Mouse (Mus musculus) liver, postnatal 0 days (tissue): Measurements from ENCODE around the gene Gdf15. TPM values are rescaled to one million over a fixed set of nuclear protein-coding genes. Genes with fewer than 3 reads are reported as not detected.

Experiments
- ATAC-seq: fragments of 200-750 bp; cut with Nextera tagmentation; 2 replicates; pipeline ENCODE4 v1.8.0; 2017; ENCODE audit warnings: mild to moderate bottlenecking, moderate library complexity
- DNase-seq: peaks from one replicate; pipeline ENCODE4 v3.0.0-alpha.2; 2016
- H3K27ac ChIP-seq: fragments of 300-500 bp; sonication (generic); 2 replicates; pipeline ENCODE4 v1.5.1; 2014; ENCODE audit warnings: antibody characterized with exemption, moderate library complexity, mild to moderate bottlenecking, low read depth
- H3K27me3 ChIP-seq: fragments of 300-500 bp; sonication (generic); 2 replicates; pipeline ENCODE4 v1.6.1; 2014; ENCODE audit warnings: low read length, control low read depth, mixed read lengths; ENCODE audit not compliant: insufficient read depth
- H3K36me3 ChIP-seq: fragments of 300-500 bp; sonication (generic); replicated peaks from 2 replicates; pipeline ENCODE4 v1.6.1; 2014; ENCODE audit warnings: mild to moderate bottlenecking, control low read depth, low read length, moderate library complexity, mixed read lengths; ENCODE audit not compliant: insufficient read depth
- H3K4me1 ChIP-seq: fragments of 300-500 bp; sonication (generic); 2 replicates; pipeline ENCODE4 v1.6.1; 2014; ENCODE audit warnings: antibody characterized with exemption, mild to moderate bottlenecking, control low read depth; ENCODE audit not compliant: insufficient read depth
- H3K4me2 ChIP-seq: fragments of 300-500 bp; sonication (generic); 2 replicates; pipeline ENCODE4 v1.6.1; 2014; ENCODE audit warnings: low read depth, mild to moderate bottlenecking, low read length, moderate library complexity, mixed read lengths
- H3K4me3 ChIP-seq: fragments of 300-500 bp; sonication (generic); 2 replicates; pipeline ENCODE4 v1.5.1; 2014; ENCODE audit warnings: low read depth, low read length
- H3K9ac ChIP-seq: fragments of 300-500 bp; sonication (generic); replicated peaks from 2 replicates; pipeline ENCODE4 v1.6.1; 2014; ENCODE audit warnings: mild to moderate bottlenecking, moderate library complexity
- H3K9me3 ChIP-seq: fragments of 300-500 bp; sonication (generic); 2 replicates; pipeline ENCODE4 v1.6.1; 2016; ENCODE audit warnings: mild to moderate bottlenecking, control low read depth, low read length, mixed read lengths
- CTCF ChIP-seq: sonication (generic); IDR thresholded peaks from 2 replicates; pipeline ENCODE4 v1.5.1; 2016; ENCODE audit warnings: antibody characterized with exemption, low read depth
- EP300 ChIP-seq: IDR thresholded peaks from 2 replicates; pipeline ENCODE4 v1.6.1; 2016; ENCODE audit warnings: antibody characterized with exemption, low read depth, mild to moderate bottlenecking
- WGBS: fragments of 180-500 bp; shearing (Covaris S2); extraction: QIAGEN DNeasy Blood & Tissue Kit; methylation state at CpG from one replicate; pipeline ENCODE4 v1.1.7; 2014; ENCODE audit not compliant: insufficient replicate concordance; 5-methylcytosine and 5-hydroxymethylcytosine counted together
- polyA plus RNA-seq: library from polyadenylated mRNA; unstranded; fragments of >200 nt; fragmentation: Nextera tagmentation; extraction: Ambion mirVana; gene quantifications from 2 replicates; pipeline ENCODE4 v1.2.1, GENCODE M21; 2015

Gdf15 gene
- polyA plus RNA-seq, 1 experiment from 2014 or later, result 2.1 TPM

- WGBS, result 31% methylated on average over 2 of the region's 2 CpGs
- Histone ChIP-seq H3K36me3 (peaks cover 40% of the 10 kb centered on the region), H3K4me3 (no peak overlapping the region), H3K4me1 (peaks cover 32% of the 10 kb centered on the region), H3K27me3 (no peaks in the 10 kb centered on the region), H3K9me3 (no peaks in the 10 kb centered on the region), H3K27ac (no peak overlapping the region), H3K9ac (no peak overlapping the region), H3K4me2 (no peak overlapping the region)
- TF ChIP-seq EP300 (no peak), CTCF (peak; percentile 94)
- ATAC-seq (peak; percentile 44), DNase-seq (peak; percentile 81)
These were observed 21.0 kb upstream of the Gdf15 start for GRCm38 (mm10) chr8:70653226-70653625.

GRCm38 (mm10) chr8:70650351-70650750 lies 18.1 kb upstream of the Gdf15 start:
- ATAC-seq, result no peak
- TF ChIP-seq CTCF, result no peak
- no peak for TF ChIP-seq EP300
- 95% methylated on average over 17 of the region's 17 CpGs for WGBS
- Histone ChIP-seq H3K4me3 (no peak overlapping the region), H3K9me3 (no peaks in the 10 kb centered on the region), H3K36me3 (peaks cover 33% of the 10 kb centered on the region), H3K4me1 (peaks cover 50% of the 10 kb centered on the region), H3K27me3 (no peaks in the 10 kb centered on the region), H3K4me2 (no peak overlapping the region), H3K27ac (no peak overlapping the region), H3K9ac (peak overlapping the region; percentile 30; the same call in 1 of the 2 replicates)
- DNase-seq, result no peak

GRCm38 (mm10) chr8:70649324-70649723 lies 17.1 kb upstream of the Gdf15 start:
- Histone ChIP-seq H3K27me3 (no peaks in the 10 kb centered on the region), H3K27ac (peak overlapping the region; percentile 75), H3K4me3 (no peak overlapping the region), H3K36me3 (peaks cover 28% of the 10 kb centered on the region), H3K4me2 (no peak overlapping the region), H3K9ac (peak overlapping the region; percentile 30; the same call in 1 of the 2 replicates), H3K4me1 (peaks cover 50% of the 10 kb centered on the region), H3K9me3 (no peaks in the 10 kb centered on the region)
- WGBS, result 51% methylated on average over 4 of the region's 4 CpGs
- ATAC-seq, result peak; percentile 51
- peak; percentile 82 for DNase-seq
- TF ChIP-seq CTCF (no peak), EP300 (0 out of 2 replicates have a peak, but pooled peaks have one; percentile 47)

DNA sequence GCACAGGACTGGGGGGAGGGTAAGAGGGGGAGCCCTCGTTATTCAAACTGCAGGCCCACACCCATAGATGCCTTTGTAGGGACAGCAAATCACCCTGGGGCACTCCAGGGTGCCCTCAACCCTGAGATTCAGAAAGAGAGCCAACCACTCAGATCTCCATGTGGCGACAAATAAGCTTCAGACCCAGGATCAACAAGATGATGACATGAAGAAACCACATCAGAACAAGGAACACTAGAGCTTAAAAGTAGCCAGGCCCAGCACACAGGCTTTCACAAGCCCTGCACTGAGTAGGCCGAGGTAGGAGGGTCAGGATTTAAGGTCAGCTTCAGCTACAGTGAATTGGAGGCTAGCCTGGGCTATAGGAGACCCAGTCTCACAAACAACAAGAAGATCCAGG lies 16.7 kb upstream of the Gdf15 start:
- Histone ChIP-seq H3K9me3 (no peaks in the 10 kb centered on the region), H3K36me3 (peaks cover 25% of the 10 kb centered on the region), H3K4me1 (peaks cover 48% of the 10 kb centered on the region), H3K27me3 (no peaks in the 10 kb centered on the region), H3K27ac (peak overlapping the region; percentile 75), H3K4me2 (no peak overlapping the region), H3K4me3 (no peak overlapping the region), H3K9ac (no peak overlapping the region)
- no peak for TF ChIP-seq EP300
- TF ChIP-seq CTCF, result no peak
- WGBS, result 57% methylated on average over 3 of the region's 3 CpGs
- DNase-seq (no peak), ATAC-seq (no peak)

DNA sequence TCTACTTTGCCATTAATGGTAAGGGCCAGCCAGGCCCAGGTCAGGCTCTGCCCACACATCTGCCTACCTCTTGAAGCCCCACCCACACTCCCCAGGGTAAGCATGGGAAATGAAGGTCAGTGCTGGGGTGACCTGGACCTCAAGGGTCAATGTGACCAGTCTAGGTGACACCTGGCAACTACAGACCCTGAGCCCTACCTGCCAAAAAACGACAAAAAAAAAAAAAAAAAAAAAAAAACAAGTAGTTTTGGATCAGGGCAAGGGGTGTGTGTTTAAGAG lies 15.8 kb upstream of the Gdf15 start:
- TF ChIP-seq CTCF, result no peak
- TF ChIP-seq EP300, result no peak
- Histone ChIP-seq H3K4me2 (no peak overlapping the region), H3K9me3 (no peaks in the 10 kb centered on the region), H3K4me3 (no peak overlapping the region), H3K27me3 (no peaks in the 10 kb centered on the region), H3K4me1 (peaks cover 44% of the 10 kb centered on the region), H3K9ac (no peak overlapping the region), H3K27ac (peak overlapping the region; percentile 75), H3K36me3 (peaks cover 25% of the 10 kb centered on the region)
- DNase-seq, result no peak
- 20% methylated on average over 1 of the region's 1 CpGs for WGBS
- ATAC-seq, result peak; percentile 59

DNA sequence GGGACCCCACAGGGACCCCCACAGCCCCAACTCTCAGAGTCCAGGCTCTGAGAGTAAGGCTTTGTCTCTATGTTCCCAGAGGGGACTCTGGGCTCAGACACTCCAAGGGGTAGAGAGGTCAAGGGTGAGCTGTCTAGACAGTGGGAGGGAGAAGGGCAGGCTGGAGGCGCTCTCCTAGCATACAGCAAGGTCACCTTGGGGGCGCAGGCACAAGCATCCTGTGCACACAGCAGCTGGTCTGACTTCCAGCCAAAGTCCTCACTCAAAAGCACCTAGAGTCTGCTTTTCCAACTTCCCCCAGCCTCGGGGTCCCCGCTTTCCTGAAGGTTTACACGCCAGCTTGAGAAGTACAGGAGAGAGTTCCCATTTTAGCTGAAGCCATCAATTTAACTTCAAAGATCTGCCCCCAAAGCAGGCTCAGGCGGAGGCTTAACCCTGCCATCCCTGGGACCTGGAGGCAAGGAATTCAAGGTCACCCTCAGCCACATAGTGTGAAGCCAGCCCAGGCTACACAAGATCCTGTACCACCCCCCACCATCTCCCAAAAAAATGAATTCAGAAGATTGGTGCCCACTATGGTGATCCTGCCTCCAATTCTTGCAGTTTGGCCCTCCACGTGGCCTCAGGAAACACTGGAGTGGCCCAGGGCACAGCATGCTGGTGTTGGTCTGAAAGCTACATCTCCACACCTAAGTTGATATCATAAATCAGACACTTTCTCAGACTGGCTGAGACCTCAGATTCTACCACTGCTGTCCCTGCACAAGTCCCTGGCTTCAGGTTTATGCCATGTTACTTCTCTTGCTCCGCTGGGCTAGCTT lies 15.3 kb upstream of the Gdf15 start:
- WGBS, result 55% methylated on average over 8 of the region's 8 CpGs

GRCm38 (mm10) chr8:70646775-70647174 lies 14.5 kb upstream of the Gdf15 start:
- H3K36me3 ChIP-seq, result peaks cover 18% of the 10 kb centered on the region
- no peak for TF ChIP-seq CTCF
- no peak for TF ChIP-seq EP300
- DNase-seq (no peak), ATAC-seq (no peak)
- peaks cover 44% of the 10 kb centered on the region for H3K4me1 ChIP-seq
- H3K27me3 ChIP-seq, result no peaks in the 10 kb centered on the region
- H3K4me2 ChIP-seq, result no peak overlapping the region
- no peaks in the 10 kb centered on the region for H3K9me3 ChIP-seq
- H3K9ac ChIP-seq, result no peak overlapping the region
- no peak overlapping the region for H3K4me3 ChIP-seq
- H3K27ac ChIP-seq, result peak overlapping the region; percentile 75

More for the DNA sequence above, 15.3 kb upstream of the Gdf15 start:
- DNase-seq (no peak), ATAC-seq (0 out of 2 replicates have a peak, but pooled peaks have one; percentile 8)
- Histone ChIP-seq H3K9ac (no peak overlapping the region; the same call in none of the 2 replicates), H3K9me3 (no peaks in the 10 kb centered on the region), H3K27me3 (no peaks in the 10 kb centered on the region), H3K4me1 (peaks cover 44% of the 10 kb centered on the region), H3K4me3 (no peak overlapping the region), H3K27ac (peak overlapping the region; percentile 75), H3K4me2 (no peak overlapping the region), H3K36me3 (peaks cover 25% of the 10 kb centered on the region)
- no peak for TF ChIP-seq CTCF
- TF ChIP-seq EP300, result no peak
